Mouse (Mus musculus): Measurements from ENCODE around the gene Olfr873. TPM values are rescaled to one million over a fixed set of nuclear protein-coding genes. Genes with fewer than 3 reads are reported as not detected.

Gene Olfr873
- total RNA-seq (2023), result not detected in 2 replicates

DNA sequence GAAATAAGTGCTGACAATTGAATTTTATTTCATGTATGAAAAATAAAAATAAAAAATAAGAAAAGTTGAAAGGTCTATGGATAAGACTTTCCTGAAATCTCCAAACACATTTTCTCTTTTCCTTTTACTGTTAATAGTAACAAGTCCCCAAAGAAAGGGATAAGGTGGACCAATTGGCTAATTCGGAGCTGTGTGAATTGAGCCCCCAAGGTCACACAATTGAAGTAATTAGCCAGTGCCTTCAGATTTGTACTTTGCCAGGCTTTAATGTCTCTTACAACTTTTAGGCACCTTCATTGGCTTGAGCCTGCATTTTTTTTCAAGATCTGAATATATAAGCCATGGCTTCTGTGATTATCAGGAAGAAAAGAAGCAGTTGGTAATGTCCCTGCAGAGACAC is at the start of gene Olfr873:
Gene Olfr873, plus strand, starts transcription at position 301 of the 400 bp plus-strand sequence.

DNA sequence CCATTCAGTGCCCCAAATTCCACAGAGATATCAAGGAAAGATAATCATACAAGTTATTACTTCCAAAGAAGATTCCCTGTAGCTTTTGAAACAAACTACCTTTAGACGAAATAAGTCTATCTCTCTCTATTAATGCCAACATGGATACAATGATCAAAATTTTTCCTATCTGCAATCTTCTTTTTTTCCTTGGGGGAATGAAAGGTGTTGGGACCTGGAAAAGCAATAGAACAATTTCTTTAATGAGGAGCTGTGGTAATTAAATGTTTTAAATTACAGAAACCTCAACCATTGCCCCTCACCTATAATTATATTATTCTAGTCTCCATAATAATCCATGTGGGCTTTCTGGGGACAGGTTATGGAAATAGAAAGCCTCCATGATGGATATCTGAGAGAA is 16.3 kb upstream of the Olfr873 start, which contains the start of gene Olfr39:
Gene Olfr39, plus strand, starts transcription at position 301 of the 400 bp plus-strand sequence.

DNA sequence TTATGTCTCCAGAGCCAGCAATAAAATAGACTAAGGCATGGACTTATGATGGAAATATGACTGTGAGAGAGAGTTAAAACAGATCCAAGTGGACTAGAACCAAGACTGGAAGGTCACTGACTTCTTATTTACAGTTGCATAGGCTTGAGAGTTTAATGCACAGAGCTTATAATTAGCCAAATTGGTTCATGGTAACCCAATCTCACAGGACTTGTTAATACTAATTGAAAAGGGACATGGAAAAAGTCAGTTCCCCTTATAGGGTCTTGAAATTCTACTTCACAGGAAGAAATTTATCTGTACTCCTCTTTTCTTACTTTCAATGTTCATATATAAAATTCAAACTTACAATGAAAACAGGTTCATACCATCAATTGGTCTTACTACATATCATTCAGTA is 37.7 kb downstream of the Olfr873 start, which contains the start of gene Olfr18:
Gene Olfr18, minus strand, starts transcription at position 101 of the 400 bp plus-strand sequence.

Other genes with a start within 250 kb of the Olfr873 start
- not detected in 2 replicates for gene Olfr867, start 241.0 kb upstream of the Olfr873 start, total RNA-seq (2023)
- not detected in 2 replicates for gene Olfr868, start 199.9 kb upstream of the Olfr873 start, total RNA-seq (2023)
- gene Olfr869, start 169.5 kb upstream of the Olfr873 start, total RNA-seq (2023), result not detected in 2 replicates
- gene Olfr870, start 124.5 kb upstream of the Olfr873 start, total RNA-seq (2023), result not detected in 2 replicates
- not detected in 2 replicates for gene Olfr871, start 86.3 kb upstream of the Olfr873 start, total RNA-seq (2023)
- gene Olfr872, start 61.4 kb upstream of the Olfr873 start, total RNA-seq (2023), result not detected in 2 replicates
- gene Olfr39, start 16.2 kb upstream of the Olfr873 start, total RNA-seq (2023), result not detected in 2 replicates
- not detected in 2 replicates for gene Olfr18, start 37.6 kb downstream of the Olfr873 start, total RNA-seq (2023)
- gene Zfp560, start 86.6 kb downstream of the Olfr873 start, total RNA-seq (2023), result 0.95 and 1.5 TPM in 2 replicates
- 13.7 and 18.8 TPM in 2 replicates for gene Zfp26, start 161.6 kb downstream of the Olfr873 start, total RNA-seq (2023)
- 11.5 and 12.5 TPM in 2 replicates for gene Zfp426, start 194.2 kb downstream of the Olfr873 start, total RNA-seq (2023)
- gene Zfp266, start 222.9 kb downstream of the Olfr873 start, total RNA-seq (2023), result 8.1 and 8.7 TPM in 2 replicates